Mouse (Mus musculus): ENCODE measurements at regions not wholly inside any gene's neighbourhood (a gene's known extent, or its start where the extent isn't known, plus 50 kb on each side); places are given as distances from the start of the nearest gene placed in this dataset.

DNA sequence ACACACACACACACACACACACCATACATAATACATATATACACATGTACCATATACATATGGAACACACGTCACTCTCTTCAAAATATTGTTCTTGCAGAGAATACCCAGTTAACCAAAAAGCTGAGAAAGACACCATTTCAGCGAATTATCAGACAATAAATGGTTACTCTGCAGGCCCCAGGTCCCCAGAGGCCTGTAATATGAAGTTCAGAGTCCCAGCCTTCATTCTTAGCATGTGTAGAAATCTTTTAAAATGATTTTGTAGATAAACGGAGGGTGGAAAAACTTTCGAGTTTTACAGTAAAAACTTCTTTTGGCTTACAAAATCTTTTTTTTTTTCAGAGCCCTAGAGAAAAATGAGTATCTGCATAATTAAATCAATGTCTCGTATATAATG is 58.7 kb upstream of the Sash1 start:
- TF ChIP-seq POLR2A (IDR thresholded peaks at IDR 0.05; ENCODE audit: borderline replicate concordance, extremely low read depth, insufficient read depth, insufficient read length) = no peak
- Histone ChIP-seq H3K4me3 (replicated peaks; ENCODE audit: low read length) (peak overlapping the region; percentile 26), H3K9me3 (ENCODE audit: control insufficient read depth, low read length) (no peaks in the 10 kb centered on the region), H3K27ac (replicated peaks; ENCODE audit: low read depth, low read length) (peak overlapping the region; percentile 84; the same call in 1 of the 2 replicates), H3K36me3 (ENCODE audit: control insufficient read depth, insufficient read depth, low read length) (no peaks in the 10 kb centered on the region), H3K9ac (ENCODE audit: low read depth, low read length, severe bottlenecking) (peak overlapping the region; percentile 34; the same call in 1 of the 2 replicates), H3K27me3 (ENCODE audit: control insufficient read depth, insufficient read depth, low read length) (no peaks in the 10 kb centered on the region), H3K4me2 (replicated peaks; ENCODE audit: low read depth, low read length, severe bottlenecking) (peak overlapping the region; percentile 47), H3K4me1 (ENCODE audit: control insufficient read depth, insufficient read depth, low read length) (peaks cover 9% of the 10 kb centered on the region)
- DNase-seq (ENCODE audit: low spot score) = peak; percentile 62
- no peak for ATAC-seq (ENCODE audit: low FRiP score, low read depth)
- 35% methylated on average over 5 of the region's 5 CpGs for WGBS

DNA sequence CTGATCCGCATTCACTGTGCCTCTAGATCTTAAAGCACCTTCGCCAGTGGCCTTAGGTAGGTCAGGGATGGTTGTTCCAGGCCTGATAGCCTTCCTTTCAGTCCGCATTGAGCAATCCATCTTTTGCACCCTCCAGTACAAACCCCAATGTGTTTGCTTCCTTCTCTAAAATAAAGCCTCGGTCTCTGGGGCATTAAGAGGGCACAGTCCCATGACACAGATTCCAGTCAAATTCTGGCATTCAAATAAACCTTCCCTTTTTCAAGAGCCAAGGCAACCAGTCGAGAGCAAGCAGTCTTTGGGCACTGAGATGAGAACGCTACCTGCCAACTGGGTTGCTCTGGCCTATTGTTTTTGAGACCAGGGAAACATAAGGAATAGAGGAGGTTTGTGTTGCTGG is 57.8 kb upstream of the Sash1 start:
- ATAC-seq (ENCODE audit: low FRiP score, low read depth) = no peak
- TF ChIP-seq POLR2A (IDR thresholded peaks at IDR 0.05; ENCODE audit: borderline replicate concordance, extremely low read depth, insufficient read depth, insufficient read length) = no peak

DNA sequence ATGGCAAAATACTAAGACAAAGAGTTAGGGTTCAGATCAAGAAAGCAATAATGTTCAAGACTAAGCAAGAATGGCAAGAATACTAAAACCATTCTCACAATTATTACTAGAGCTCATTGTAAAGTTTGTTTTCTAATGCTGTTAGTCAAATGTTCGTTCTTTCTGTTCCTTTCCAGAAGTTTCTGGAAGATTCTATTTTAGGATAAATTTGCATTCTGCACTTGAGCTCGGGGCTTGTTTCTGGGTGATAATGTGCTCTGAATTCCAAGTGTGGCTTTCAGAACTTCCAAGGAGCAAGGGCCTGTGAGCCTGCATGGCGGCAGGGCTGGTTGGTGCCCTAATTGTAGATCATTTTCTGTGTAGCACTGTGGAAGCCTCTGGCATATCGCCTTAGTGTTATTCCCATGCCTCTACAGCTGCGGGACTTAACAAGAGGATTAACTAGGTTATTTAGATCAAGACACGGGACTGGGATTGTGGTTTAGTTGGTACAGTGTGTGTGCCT is 57.1 kb upstream of the Sash1 start:
- H3K9ac ChIP-seq (ENCODE audit: low read depth, low read length, severe bottlenecking) = no peak overlapping the region
- no peaks in the 10 kb centered on the region for H3K36me3 ChIP-seq (ENCODE audit: control insufficient read depth, insufficient read depth, low read length)
- H3K27ac ChIP-seq (replicated peaks; ENCODE audit: low read depth, low read length) = no peak overlapping the region
- H3K4me1 ChIP-seq (ENCODE audit: control insufficient read depth, insufficient read depth, low read length) = peaks cover 9% of the 10 kb centered on the region
- no peaks in the 10 kb centered on the region for H3K9me3 ChIP-seq (ENCODE audit: control insufficient read depth, low read length)
- 86% methylated on average over 6 of the region's 6 CpGs for WGBS
- DNase-seq (ENCODE audit: low spot score) = no peak
- H3K4me3 ChIP-seq (replicated peaks; ENCODE audit: low read length) = no peak overlapping the region
- H3K27me3 ChIP-seq (ENCODE audit: control insufficient read depth, insufficient read depth, low read length) = no peaks in the 10 kb centered on the region
- ATAC-seq (ENCODE audit: low FRiP score, low read depth) = no peak
- H3K4me2 ChIP-seq (replicated peaks; ENCODE audit: low read depth, low read length, severe bottlenecking) = no peak overlapping the region
- TF ChIP-seq POLR2A (IDR thresholded peaks at IDR 0.05; ENCODE audit: borderline replicate concordance, extremely low read depth, insufficient read depth, insufficient read length) = no peak

More for the DNA sequence above, 57.8 kb upstream of the Sash1 start:
- Histone ChIP-seq H3K36me3 (ENCODE audit: control insufficient read depth, insufficient read depth, low read length) (no peaks in the 10 kb centered on the region), H3K27me3 (ENCODE audit: control insufficient read depth, insufficient read depth, low read length) (no peaks in the 10 kb centered on the region), H3K27ac (replicated peaks; ENCODE audit: low read depth, low read length) (no peak overlapping the region), H3K4me1 (ENCODE audit: control insufficient read depth, insufficient read depth, low read length) (peaks cover 9% of the 10 kb centered on the region), H3K4me2 (replicated peaks; ENCODE audit: low read depth, low read length, severe bottlenecking) (no peak overlapping the region), H3K9me3 (ENCODE audit: control insufficient read depth, low read length) (no peaks in the 10 kb centered on the region), H3K4me3 (replicated peaks; ENCODE audit: low read length) (no peak overlapping the region), H3K9ac (ENCODE audit: low read depth, low read length, severe bottlenecking) (no peak overlapping the region)
- no peak for DNase-seq (ENCODE audit: low spot score)
- 87% methylated on average over 6 of the region's 6 CpGs for WGBS

DNA sequence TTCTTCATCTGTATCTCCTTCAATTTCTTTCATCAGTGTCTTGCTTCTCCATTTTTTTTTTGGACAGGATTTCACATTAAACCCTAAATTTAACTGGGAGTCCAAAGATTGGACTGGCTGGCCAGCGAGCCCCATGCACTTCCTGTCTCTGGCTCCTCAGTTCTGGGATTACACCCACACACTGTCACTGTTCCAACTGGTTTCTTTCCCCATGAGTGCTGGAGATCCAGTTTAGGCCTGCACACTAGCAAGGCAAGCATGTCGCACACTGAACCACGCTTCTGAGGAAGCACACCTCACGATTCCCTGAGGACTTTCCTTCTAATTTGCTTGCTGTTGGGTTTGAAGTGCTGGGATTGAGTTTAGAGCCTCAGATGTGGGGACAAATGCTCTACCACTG is 50.5 kb upstream of the Sash1 start:
- no peak for ATAC-seq (ENCODE audit: low FRiP score, low read depth)
- H3K4me1 ChIP-seq (ENCODE audit: control insufficient read depth, insufficient read depth, low read length) = no peaks in the 10 kb centered on the region; the same call in 1 of the 2 replicates
- no peak overlapping the region for H3K4me2 ChIP-seq (replicated peaks; ENCODE audit: low read depth, low read length, severe bottlenecking)
- DNase-seq (ENCODE audit: low spot score) = no peak
- no peaks in the 10 kb centered on the region for H3K9me3 ChIP-seq (ENCODE audit: control insufficient read depth, low read length)
- 73% methylated on average over 4 of the region's 4 CpGs for WGBS
- H3K9ac ChIP-seq (ENCODE audit: low read depth, low read length, severe bottlenecking) = no peak overlapping the region
- H3K27ac ChIP-seq (replicated peaks; ENCODE audit: low read depth, low read length) = no peak overlapping the region
- H3K27me3 ChIP-seq (ENCODE audit: control insufficient read depth, insufficient read depth, low read length) = no peaks in the 10 kb centered on the region
- no peaks in the 10 kb centered on the region for H3K36me3 ChIP-seq (ENCODE audit: control insufficient read depth, insufficient read depth, low read length)
- no peak overlapping the region for H3K4me3 ChIP-seq (replicated peaks; ENCODE audit: low read length)
- TF ChIP-seq POLR2A (IDR thresholded peaks at IDR 0.05; ENCODE audit: borderline replicate concordance, extremely low read depth, insufficient read depth, insufficient read length) = no peak
